Mouse (Mus musculus): Measurements from ENCODE around the gene Hist1h3c.
A peak's percentile ranks its signal among the peaks of the same experiment; 100 is the strongest.

GRCm38 (mm10) chr13:23747081-23747891 is 1.9 kb upstream of the Hist1h3c start:
- no peak for TF ChIP-seq CTCF (IDR thresholded peaks at IDR 0.05; ENCODE audit: low read depth)
- TF ChIP-seq EP300 (IDR thresholded peaks at IDR 0.05; ENCODE audit: low read depth), result 0 out of 2 replicates have a peak, but pooled peaks have one; percentile 7
